Mouse (Mus musculus) left cerebral cortex, adult 6 months (tissue): ENCODE results near the gene Ckm. TPM values are rescaled to one million over a fixed set of nuclear protein-coding genes. Genes with fewer than 3 reads are reported as not detected.

ENCODE experiments used
- long read RNA-seq, 2 experiments: library from polyadenylated mRNA; unstranded; transcript quantifications; one replicate each; pipeline ENCODE4 v2.0.0; 2019 to 2020
- polyA plus RNA-seq: library from polyadenylated mRNA; unstranded; fragments of <200 nt; fragmentation: Nextera tagmentation; gene quantifications from 2 replicates; pipeline ENCODE4 v1.2.3, GENCODE M21; 2021

Gene Ckm
- 0.15 and 0.31 TPM in 2 replicates for polyA plus RNA-seq
- long read RNA-seq, experiment 1, result 0 reads
- long read RNA-seq, experiment 2, result 0 reads

DNA sequence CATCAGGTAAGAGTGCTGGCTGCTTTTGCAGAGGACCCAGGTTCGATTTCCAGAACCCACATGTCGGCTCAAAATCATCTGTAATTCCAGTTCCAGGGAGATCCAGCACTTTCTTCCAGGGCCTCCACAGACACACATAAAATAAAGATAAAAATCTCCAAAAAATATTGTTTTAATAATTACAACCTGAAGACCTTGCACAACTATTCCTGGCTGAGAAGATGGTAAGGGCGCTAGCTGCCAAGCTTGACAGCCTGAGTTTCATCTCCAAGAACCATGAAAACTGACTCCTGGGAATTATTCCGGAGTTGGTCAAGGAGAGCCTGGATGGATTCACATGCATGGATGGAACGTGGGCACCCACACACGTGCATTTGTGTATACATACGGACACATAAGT lies at the start of gene Ckm:
Gene Ckm (plus strand): TSS at position 301 of the 400 bp plus-strand sequence.

DNA sequence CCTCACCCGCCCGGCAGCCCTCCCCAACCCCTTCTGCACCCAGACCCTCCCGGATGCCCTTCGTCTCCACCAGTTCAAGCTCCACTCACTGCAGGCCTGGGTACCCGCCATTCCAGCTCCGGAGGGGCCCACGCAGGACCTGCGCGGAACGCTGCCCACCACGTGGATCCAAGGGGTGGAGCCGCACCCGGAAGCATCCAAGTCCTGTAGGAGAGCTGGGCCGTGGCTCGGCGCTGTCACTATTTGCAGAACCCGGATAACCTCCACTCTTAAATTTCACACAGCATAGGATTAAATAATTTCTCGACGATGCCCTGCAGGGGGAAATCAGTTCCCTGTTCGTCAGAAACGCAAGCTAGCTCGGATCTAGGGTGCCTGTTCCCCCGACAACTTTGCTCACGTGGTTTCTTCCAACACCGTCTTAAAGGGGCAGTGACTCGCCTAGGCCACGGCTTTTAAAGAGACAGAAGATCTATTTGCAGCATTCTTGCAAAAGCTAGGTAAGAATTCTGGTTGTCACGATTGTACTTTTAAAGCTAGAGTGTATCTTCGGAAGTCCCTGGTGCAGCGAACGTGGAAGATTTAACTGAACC lies 45.2 kb upstream of the Ckm start, which contains the start of the genes Cd3eap and Ppp1r13l:
Gene Cd3eap (minus strand): TSS at position 185 of the 593 bp plus-strand sequence.
Gene Ppp1r13l (plus strand): TSS at position 451 of the 593 bp plus-strand sequence.

DNA sequence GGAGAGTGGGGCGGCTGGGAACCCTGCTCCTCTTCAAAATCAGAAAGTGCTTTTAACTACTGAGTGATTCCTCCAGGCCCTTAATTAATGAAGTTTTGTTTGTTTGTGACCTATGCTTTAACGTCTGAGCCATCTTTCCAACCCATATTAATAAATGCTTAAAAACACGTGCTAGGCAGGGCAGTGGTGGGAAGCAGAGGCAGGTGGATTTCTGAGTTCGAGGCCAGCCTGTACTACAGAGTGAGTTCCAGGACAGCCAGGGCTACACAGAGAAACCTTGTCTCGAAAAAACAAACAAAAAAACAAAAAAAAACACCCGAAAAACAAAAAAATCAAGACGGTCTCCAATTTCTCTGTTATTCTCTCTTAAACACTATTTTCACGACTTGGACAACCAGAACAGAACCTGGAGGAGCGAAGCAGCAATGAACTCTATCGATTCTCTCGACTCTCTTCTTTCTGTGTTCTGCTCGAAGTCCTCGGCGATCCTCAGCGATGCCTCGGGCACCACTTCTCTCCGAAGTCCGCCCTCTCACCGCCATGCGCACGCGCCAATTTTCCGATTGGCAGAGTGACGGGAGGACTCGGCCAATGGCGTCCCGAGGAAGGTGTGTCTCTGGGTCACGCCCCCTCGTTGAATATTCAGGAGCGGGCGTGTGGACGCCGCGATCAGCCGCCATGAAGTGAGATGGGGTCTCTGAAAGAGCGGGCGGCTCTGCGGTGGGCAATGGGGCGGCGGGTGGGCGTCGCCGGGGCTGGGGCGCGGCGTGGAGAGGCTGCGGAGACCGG lies 23.0 kb upstream of the Ckm start, which contains the start of gene Ercc2:
Gene Ercc2 (plus strand): TSS at position 634 of the 789 bp plus-strand sequence.

DNA sequence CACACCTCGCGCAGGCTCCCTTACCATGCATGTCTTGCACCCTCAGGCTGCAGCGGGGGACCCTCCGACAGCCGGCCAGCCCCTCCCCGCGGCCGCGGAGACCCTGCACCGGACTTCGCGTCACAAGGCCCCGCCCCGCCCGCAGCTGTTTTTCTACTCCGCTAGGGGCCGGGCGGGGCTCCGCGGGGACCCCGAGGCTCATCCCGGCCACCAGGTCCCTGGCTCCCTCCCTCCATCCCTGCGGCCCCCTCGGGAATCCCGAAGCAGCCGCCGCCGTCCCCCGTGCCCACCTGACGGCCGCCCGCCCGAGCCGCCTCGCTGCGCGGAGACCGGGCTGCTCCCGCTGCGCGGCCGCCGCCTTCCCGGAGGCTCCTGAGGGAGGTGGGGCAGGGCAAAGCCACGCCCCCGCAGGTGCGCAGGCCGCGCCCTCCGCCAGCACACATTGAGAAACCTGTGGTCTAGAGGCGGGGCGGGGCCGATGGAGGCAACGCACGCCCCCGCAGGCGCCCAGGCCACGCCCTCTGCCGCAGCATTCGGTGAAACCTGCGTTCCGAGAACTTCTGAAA lies 762 bp upstream of the Ckm start, which contains the start of gene Klc3:
Gene Klc3 (minus strand): TSS at position 374 of the 566 bp plus-strand sequence.

DNA sequence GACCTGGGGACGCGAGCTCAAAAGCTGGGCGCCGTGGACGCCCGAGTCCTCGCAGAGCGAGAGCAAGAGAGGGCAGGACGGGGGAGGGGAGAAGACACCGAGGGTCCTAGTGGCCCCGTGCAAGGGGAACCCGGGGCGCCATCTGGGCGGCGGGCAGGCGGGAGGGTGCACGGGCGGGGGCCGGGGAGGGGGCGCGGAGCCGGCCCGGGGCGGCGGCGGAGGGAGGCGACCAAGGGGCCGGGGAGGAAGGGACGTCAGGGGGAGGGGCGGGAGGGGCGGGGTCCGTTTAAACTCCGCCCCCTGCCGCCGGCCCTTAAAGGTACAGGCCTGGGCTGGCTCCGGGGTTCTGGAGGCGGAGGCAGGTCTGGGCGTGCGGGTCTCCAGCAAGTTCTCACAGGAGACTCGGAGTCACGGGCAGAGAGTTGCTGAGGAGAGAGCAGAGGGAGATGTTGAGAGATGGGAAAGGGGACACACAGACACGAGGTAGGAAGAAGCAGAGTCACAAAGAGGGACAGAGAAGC lies 54.1 kb downstream of the Ckm start, which contains the start of gene Mark4:
Gene Mark4 (minus strand): TSS at position 231 of the 521 bp plus-strand sequence.

DNA sequence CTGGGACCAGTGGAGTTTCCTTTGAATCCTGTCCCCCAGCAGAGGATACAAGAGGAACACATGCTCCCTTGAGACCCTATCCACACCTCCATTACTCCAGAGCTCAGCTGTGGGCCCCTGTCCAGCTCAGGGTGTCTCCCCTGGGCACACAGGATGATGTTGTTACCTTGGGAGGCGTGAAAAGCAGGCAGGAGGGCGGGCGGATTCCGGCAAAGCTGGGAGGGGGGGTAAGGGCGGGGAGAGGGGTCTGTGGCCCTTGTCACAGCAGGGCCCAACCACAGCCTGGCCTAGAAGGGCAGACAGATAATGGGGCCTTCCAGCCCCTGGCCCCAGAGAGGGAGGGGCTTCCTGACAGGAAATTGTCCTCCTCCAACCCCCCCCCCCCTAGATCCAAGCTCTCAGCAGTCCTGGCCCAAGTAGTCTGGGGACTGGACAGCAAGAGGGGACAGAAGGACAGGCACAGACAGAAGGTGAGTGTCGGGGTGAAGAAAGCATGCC lies 58.4 kb downstream of the Ckm start, which contains the start of gene Exoc3l2:
Gene Exoc3l2 (plus strand): TSS at position 448 of the 498 bp plus-strand sequence.

Other genes with a start within 250 kb of the Ckm start
- gene Gipr, start 238.6 kb upstream of the Ckm start, polyA plus RNA-seq, result 0.24 TPM in 1 of 2 replicates, not detected in the other
- 7.2 TPM in 2 replicates for gene Eml2, start 228.4 kb upstream of the Ckm start, polyA plus RNA-seq
- 1.8 and 2.5 TPM in 2 replicates for gene Gpr4, start 192.2 kb upstream of the Ckm start, polyA plus RNA-seq
- gene Opa3, start 176.4 kb upstream of the Ckm start, polyA plus RNA-seq, result 38.5 and 40.0 TPM in 2 replicates
- 1.1 and 1.6 TPM in 2 replicates for gene Vasp, start 133.0 kb upstream of the Ckm start, polyA plus RNA-seq
- gene Ppm1n, start 124.7 kb upstream of the Ckm start, polyA plus RNA-seq, result not detected in 2 replicates
- gene Rtn2, start 122.2 kb upstream of the Ckm start, polyA plus RNA-seq, result 28.0 and 79.4 TPM in 2 replicates
- gene Fosb, start 94.7 kb upstream of the Ckm start, polyA plus RNA-seq, result 1.2 and 3.1 TPM in 2 replicates
- 44.3 and 59.0 TPM in 2 replicates for gene Ercc1, start 60.0 kb upstream of the Ckm start, polyA plus RNA-seq
- 15.0 and 15.5 TPM in 2 replicates for gene Cd3eap, start 45.3 kb upstream of the Ckm start, polyA plus RNA-seq
- 0.76 and 2.5 TPM in 2 replicates for gene Ppp1r13l, start 45.0 kb upstream of the Ckm start, polyA plus RNA-seq
- 3.6 and 6.7 TPM in 2 replicates for gene Ercc2, start 22.8 kb upstream of the Ckm start, polyA plus RNA-seq
- 1.6 TPM in 2 replicates for gene Klc3, start 672 bp upstream of the Ckm start, polyA plus RNA-seq
- 6.0 and 12.2 TPM in 2 replicates for gene Mark4, start 54.0 kb downstream of the Ckm start, polyA plus RNA-seq
- 0.25 and 0.54 TPM in 2 replicates for gene Exoc3l2, start 58.6 kb downstream of the Ckm start, polyA plus RNA-seq
- 3.6 and 3.8 TPM in 2 replicates for gene Bloc1s3, start 103.6 kb downstream of the Ckm start, polyA plus RNA-seq
- 37.7 and 37.9 TPM in 2 replicates for gene Trappc6a, start 103.6 kb downstream of the Ckm start, polyA plus RNA-seq
- 1.3 and 2.3 TPM in 2 replicates for gene Nkpd1, start 113.1 kb downstream of the Ckm start, polyA plus RNA-seq
- gene Ppp1r37, start 158.3 kb downstream of the Ckm start, polyA plus RNA-seq, result 2.7 and 31.4 TPM in 2 replicates
- gene Zfp296, start 172.5 kb downstream of the Ckm start, polyA plus RNA-seq, result 3.1 and 3.6 TPM in 2 replicates
- gene Gemin7, start 172.8 kb downstream of the Ckm start, polyA plus RNA-seq, result 140 and 141 TPM in 2 replicates
- 9.7 and 15.1 TPM in 2 replicates for gene Clasrp, start 199.7 kb downstream of the Ckm start, polyA plus RNA-seq
- 5.7 and 8.2 TPM in 2 replicates for gene Relb, start 224.7 kb downstream of the Ckm start, polyA plus RNA-seq